Mouse (Mus musculus) liver, postnatal 0 days (tissue): ENCODE measurements at regions not wholly inside any gene's neighbourhood (a gene's known extent, or its start where the extent isn't known, plus 50 kb on each side); places are given as distances from the start of the nearest gene placed in this dataset.
"Not testable (repeated sequence)": the region's sequence is repeated elsewhere in the genome, so short reads cannot be mapped to it uniquely, and the experiment has no call there.

ENCODE experiments used
- ATAC-seq: fragments of 200-750 bp; cut with Nextera tagmentation; 2 replicates; pipeline ENCODE4 v1.8.0; 2017; ENCODE audit warnings: mild to moderate bottlenecking, moderate library complexity
- DNase-seq: peaks from one replicate; pipeline ENCODE4 v3.0.0-alpha.2; 2016
- H3K27ac ChIP-seq: fragments of 300-500 bp; sonication (generic); 2 replicates; pipeline ENCODE4 v1.5.1; 2014; ENCODE audit warnings: antibody characterized with exemption, moderate library complexity, mild to moderate bottlenecking, low read depth
- H3K27me3 ChIP-seq: fragments of 300-500 bp; sonication (generic); 2 replicates; pipeline ENCODE4 v1.6.1; 2014; ENCODE audit warnings: low read length, control low read depth, mixed read lengths; ENCODE audit not compliant: insufficient read depth
- H3K36me3 ChIP-seq: fragments of 300-500 bp; sonication (generic); replicated peaks from 2 replicates; pipeline ENCODE4 v1.6.1; 2014; ENCODE audit warnings: mild to moderate bottlenecking, control low read depth, low read length, moderate library complexity, mixed read lengths; ENCODE audit not compliant: insufficient read depth
- H3K4me1 ChIP-seq: fragments of 300-500 bp; sonication (generic); 2 replicates; pipeline ENCODE4 v1.6.1; 2014; ENCODE audit warnings: antibody characterized with exemption, mild to moderate bottlenecking, control low read depth; ENCODE audit not compliant: insufficient read depth
- H3K4me2 ChIP-seq: fragments of 300-500 bp; sonication (generic); 2 replicates; pipeline ENCODE4 v1.6.1; 2014; ENCODE audit warnings: low read depth, mild to moderate bottlenecking, low read length, moderate library complexity, mixed read lengths
- H3K4me3 ChIP-seq: fragments of 300-500 bp; sonication (generic); 2 replicates; pipeline ENCODE4 v1.5.1; 2014; ENCODE audit warnings: low read depth, low read length
- H3K9ac ChIP-seq: fragments of 300-500 bp; sonication (generic); replicated peaks from 2 replicates; pipeline ENCODE4 v1.6.1; 2014; ENCODE audit warnings: mild to moderate bottlenecking, moderate library complexity
- H3K9me3 ChIP-seq: fragments of 300-500 bp; sonication (generic); 2 replicates; pipeline ENCODE4 v1.6.1; 2016; ENCODE audit warnings: mild to moderate bottlenecking, control low read depth, low read length, mixed read lengths
- CTCF ChIP-seq: sonication (generic); IDR thresholded peaks from 2 replicates; pipeline ENCODE4 v1.5.1; 2016; ENCODE audit warnings: antibody characterized with exemption, low read depth
- EP300 ChIP-seq: IDR thresholded peaks from 2 replicates; pipeline ENCODE4 v1.6.1; 2016; ENCODE audit warnings: antibody characterized with exemption, low read depth, mild to moderate bottlenecking
- WGBS: fragments of 180-500 bp; shearing (Covaris S2); extraction: QIAGEN DNeasy Blood & Tissue Kit; methylation state at CpG from one replicate; pipeline ENCODE4 v1.1.7; 2014; ENCODE audit not compliant: insufficient replicate concordance; 5-methylcytosine and 5-hydroxymethylcytosine counted together

DNA sequence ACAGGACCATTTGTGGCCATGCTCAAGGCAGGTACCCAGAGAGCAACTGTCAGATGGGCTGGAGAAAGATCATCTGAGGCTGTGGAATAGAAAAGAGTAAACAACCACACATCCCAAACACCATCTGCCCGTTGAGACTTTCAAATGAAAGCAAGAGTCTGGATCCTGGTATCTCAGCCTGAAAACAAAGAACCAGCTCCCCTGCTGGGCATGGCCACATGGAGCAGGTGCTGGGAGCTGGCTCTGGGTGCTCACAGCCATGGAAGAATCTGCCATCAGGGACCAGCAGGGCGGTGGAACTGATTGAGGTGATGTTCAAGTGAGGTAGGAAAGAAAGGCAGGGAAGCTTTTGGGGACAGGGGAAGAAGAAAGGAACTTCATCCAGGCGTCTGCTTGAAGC is 85.6 kb downstream of the Hs1bp3 start:
- Histone ChIP-seq H3K36me3 (no peaks in the 10 kb centered on the region), H3K4me3 (no peak overlapping the region), H3K27me3 (no peaks in the 10 kb centered on the region), H3K27ac (no peak overlapping the region), H3K9me3 (no peaks in the 10 kb centered on the region), H3K4me1 (peaks cover 10% of the 10 kb centered on the region; the same call in 1 of the 2 replicates), H3K9ac (no peak overlapping the region), H3K4me2 (no peak overlapping the region)
- no peak for ATAC-seq
- WGBS, result 58% methylated on average over 3 of the region's 3 CpGs
- no peak for DNase-seq
- TF ChIP-seq EP300 (no peak), CTCF (no peak)

DNA sequence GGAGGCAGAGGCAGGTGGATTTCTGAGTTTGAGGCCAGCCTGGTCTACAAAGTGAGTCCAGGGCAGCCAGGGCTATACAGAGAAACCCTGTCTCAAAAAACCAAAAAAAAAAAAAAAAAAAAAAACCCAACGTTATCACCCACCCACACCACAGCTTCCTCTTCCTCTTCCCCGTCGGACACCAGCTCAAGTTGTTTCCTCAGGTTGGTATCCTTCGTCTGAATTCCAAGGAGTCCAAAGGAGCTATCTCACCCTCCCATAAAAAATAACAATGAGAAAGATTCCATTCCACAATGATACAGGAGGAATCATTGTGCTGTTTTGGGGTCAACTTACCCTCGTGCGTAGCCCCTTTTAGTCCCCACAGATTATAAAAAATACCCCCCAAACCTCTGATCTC is 83.2 kb downstream of the Hs1bp3 start:
- H3K9me3 ChIP-seq, H3K27me3 ChIP-seq, H3K9ac ChIP-seq, H3K4me2 ChIP-seq, H3K36me3 ChIP-seq, DNase-seq, H3K4me3 ChIP-seq, ATAC-seq, H3K27ac ChIP-seq, H3K4me1 ChIP-seq: not testable (repeated sequence)
- WGBS, result 31% methylated on average over 6 of the region's 6 CpGs

DNA sequence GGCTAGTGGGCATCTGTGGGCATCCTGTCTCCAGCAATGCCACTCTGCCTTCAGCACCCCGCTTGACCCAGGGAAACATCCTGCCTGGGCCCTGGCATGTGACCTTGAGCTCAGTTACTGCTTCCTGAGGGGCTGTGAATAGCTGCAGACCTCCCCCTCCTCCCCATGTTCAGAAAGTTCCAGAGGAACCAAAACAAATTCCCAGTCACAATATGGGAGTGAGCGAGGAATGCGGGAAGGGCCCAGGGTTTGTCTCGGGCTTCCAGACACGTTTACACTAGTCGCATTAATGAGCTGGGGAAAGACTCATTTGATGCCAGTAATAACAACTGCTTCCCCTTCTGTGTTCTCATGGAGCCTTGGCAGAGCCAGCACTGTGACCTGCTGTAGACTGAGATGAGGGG is 81.7 kb downstream of the Hs1bp3 start:
- no peak overlapping the region for H3K4me3 ChIP-seq
- DNase-seq (no peak), ATAC-seq (no peak; the same call in 1 of the 2 replicates)
- 69% methylated on average over 6 of the region's 6 CpGs for WGBS
- H3K9me3 ChIP-seq, result no peaks in the 10 kb centered on the region
- TF ChIP-seq CTCF (no peak), EP300 (no peak)
- H3K4me1 ChIP-seq, result peaks cover 3% of the 10 kb centered on the region; the same call in 1 of the 2 replicates
- no peak overlapping the region for H3K27ac ChIP-seq
- H3K36me3 ChIP-seq, result no peaks in the 10 kb centered on the region
- no peak overlapping the region for H3K9ac ChIP-seq
- no peaks in the 10 kb centered on the region for H3K27me3 ChIP-seq
- H3K4me2 ChIP-seq, result no peak overlapping the region

DNA sequence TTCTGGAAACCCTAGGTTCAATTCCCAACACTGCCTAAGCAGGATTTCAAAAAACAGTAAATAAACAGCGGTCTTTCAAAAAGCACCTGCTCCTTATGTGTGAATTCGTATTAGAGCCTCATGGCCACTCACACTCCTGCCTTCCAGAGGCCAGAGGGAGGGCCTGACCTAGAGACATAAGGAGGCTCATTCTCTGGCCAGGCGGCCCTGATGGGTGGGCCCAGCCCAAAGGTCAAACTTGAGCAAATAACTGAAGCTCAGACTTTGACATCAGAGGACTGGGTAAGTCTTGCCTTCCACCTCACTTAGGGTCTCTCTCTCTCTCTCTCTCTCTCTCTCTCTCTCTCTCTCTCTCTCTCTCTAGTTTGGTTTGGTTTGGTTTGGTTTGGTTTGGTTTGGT is 80.7 kb downstream of the Hs1bp3 start:
- H3K4me1 ChIP-seq, result peaks cover 3% of the 10 kb centered on the region; the same call in 1 of the 2 replicates
- 65% methylated on average over 3 of the region's 3 CpGs for WGBS
- H3K4me3 ChIP-seq, result no peak overlapping the region
- TF ChIP-seq EP300 (no peak), CTCF (no peak)
- H3K9ac ChIP-seq, result no peak overlapping the region
- ATAC-seq, result no peak
- no peaks in the 10 kb centered on the region for H3K9me3 ChIP-seq
- no peak overlapping the region for H3K4me2 ChIP-seq
- H3K36me3 ChIP-seq, result no peaks in the 10 kb centered on the region
- no peaks in the 10 kb centered on the region for H3K27me3 ChIP-seq
- H3K27ac ChIP-seq, result no peak overlapping the region
- DNase-seq, result no peak
